Mouse (Mus musculus) C2C12 (cell line): ENCODE results near the gene Cntrob. TPM values are rescaled to one million over a fixed set of nuclear protein-coding genes. Genes with fewer than 3 reads are reported as not detected.

ENCODE experiments used
- H3K27me3 ChIP-seq: one replicate; pipeline ENCODE4 v1.6.1; 2011; ENCODE audit not compliant: control insufficient read depth, insufficient read depth, insufficient read length
- H3K36me3 ChIP-seq: one replicate; pipeline ENCODE4 v1.6.1; 2011; ENCODE audit not compliant: control insufficient read depth, insufficient read depth
- H3K4me3 ChIP-seq: one replicate; pipeline ENCODE4 v1.5.1; 2011; ENCODE audit warnings: mild to moderate bottlenecking, control low read depth; ENCODE audit not compliant: poor library complexity, insufficient read depth, severe bottlenecking
- H3K79me2 ChIP-seq: one replicate; pipeline ENCODE4 v1.6.1; 2011; ENCODE audit not compliant: control insufficient read depth, insufficient read depth
- H3K79me3 ChIP-seq: one replicate; pipeline ENCODE4 v1.6.1; 2011; ENCODE audit warnings: low read depth, control low read depth
- H3ac ChIP-seq: one replicate; pipeline ENCODE3; 2011; ENCODE audit warnings: low read depth; ENCODE audit not compliant: control insufficient read depth, insufficient read length
- CEBPB ChIP-seq: IDR thresholded peaks from one replicate; pipeline ENCODE4 v1.6.1; 2011; ENCODE audit warnings: low read depth, mild to moderate bottlenecking, control low read depth, moderate library complexity
- CTCF ChIP-seq: IDR thresholded peaks from one replicate; pipeline ENCODE4 v1.5.1; 2011; ENCODE audit not compliant: control insufficient read depth, insufficient read depth, insufficient read length
- FOSL1 ChIP-seq: IDR thresholded peaks from one replicate; pipeline ENCODE4 v1.8.0; 2011; ENCODE audit warnings: mild to moderate bottlenecking, low read length; ENCODE audit not compliant: poor library complexity, insufficient read depth, severe bottlenecking
- MAX ChIP-seq: IDR thresholded peaks from one replicate; pipeline ENCODE4 v1.6.1; 2011; ENCODE audit warnings: mild to moderate bottlenecking, control low read depth
- MYOD1 ChIP-seq: IDR thresholded peaks from one replicate; pipeline ENCODE4 v1.6.1; 2011; ENCODE audit warnings: low read depth; ENCODE audit not compliant: control insufficient read depth, insufficient read length
- MYOG ChIP-seq: IDR thresholded peaks from one replicate; pipeline ENCODE4 v1.6.1; 2011; ENCODE audit not compliant: control insufficient read depth, insufficient read length; ENCODE audit errors: extremely low read depth
- USF1 ChIP-seq: IDR thresholded peaks from one replicate; pipeline ENCODE4 v1.6.1; 2011; ENCODE audit warnings: low read depth, mild to moderate bottlenecking, control low read depth, moderate library complexity
- polyA plus RNA-seq: library from polyadenylated mRNA; unstranded; fragments of >200 nt; fragmentation: generic; extraction: Trizol; gene quantifications from one replicate; pipeline ENCODE4 v1.2.1, GENCODE M21; 2012; ENCODE audit warnings: missing spikeins

Gene Cntrob
- polyA plus RNA-seq, 1 experiment: 9.9 TPM

- Histone ChIP-seq H3K79me3 (peaks cover 7% of the 10 kb centered on the region), H3K4me3 (peak overlapping the region; percentile 64), H3K36me3 (no peaks in the 10 kb centered on the region), H3K27me3 (no peaks in the 10 kb centered on the region), H3K79me2 (peaks cover 23% of the 10 kb centered on the region), H3ac (no peak overlapping the region)
- TF ChIP-seq MAX: no peak
- TF ChIP-seq MYOD1: no peak
- TF ChIP-seq CTCF: no peak
- no peak for TF ChIP-seq FOSL1
- TF ChIP-seq MYOG: no peak
Measured at GRCm38 (mm10) chr11:69369990-69370816, 46.6 kb upstream of the Cntrob start.

DNA sequence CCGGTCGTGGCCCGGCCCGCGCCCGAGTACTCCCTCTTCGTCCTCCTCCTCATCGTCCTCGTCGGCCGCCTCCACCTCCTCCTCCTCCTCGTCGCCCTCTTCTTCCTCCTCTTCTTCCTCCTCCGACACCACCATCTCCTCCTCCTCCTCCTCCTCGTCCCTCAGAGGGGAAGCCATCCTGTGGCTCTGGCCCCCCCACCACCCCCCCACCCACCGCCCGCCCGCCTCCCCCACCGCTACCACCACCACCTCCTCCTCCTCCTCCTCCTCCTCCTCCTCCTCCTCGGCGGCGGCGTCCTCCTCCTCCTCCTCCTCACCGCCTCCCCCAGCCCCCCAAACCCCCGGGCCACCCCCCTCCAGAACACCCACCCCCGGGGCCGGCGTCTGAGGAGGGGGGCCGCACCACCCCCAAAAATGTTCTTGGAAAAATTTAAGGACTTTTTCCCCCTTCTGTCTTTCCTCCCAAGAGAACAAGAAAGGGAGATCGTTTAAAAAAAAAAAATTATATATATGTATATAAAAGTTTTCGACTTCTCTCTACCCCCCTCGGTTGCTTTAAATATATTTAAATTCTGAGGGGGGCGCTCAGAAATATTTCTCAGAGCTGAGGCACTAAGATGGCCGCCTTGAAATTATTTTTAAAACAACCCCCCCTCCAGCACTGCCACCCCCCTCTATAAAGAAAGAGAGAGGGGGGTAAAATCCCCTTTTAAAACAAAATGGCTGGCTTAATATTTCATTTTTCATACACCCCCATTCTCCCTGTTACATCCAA, 45.8 kb upstream of the Cntrob start, which contains the start of gene Chd3:
Gene Chd3 (minus strand): TSS at position 192 of the 775 bp plus-strand sequence.
- H3K79me2 ChIP-seq: peaks cover 31% of the 10 kb centered on the region
- H3K79me3 ChIP-seq: peaks cover 9% of the 10 kb centered on the region
- peak within 1 kb of the TSS; percentile 64 for H3ac ChIP-seq
- no peaks in the 10 kb centered on the region for H3K36me3 ChIP-seq
- H3K27me3 ChIP-seq: no peaks in the 10 kb centered on the region
- TF ChIP-seq MYOD1 (no peak), MYOG (no peak), CEBPB (no peak), MAX (no peak), FOSL1 (no peak), CTCF (no peak), USF1 (no peak)
- peak within 1 kb of the TSS; percentile 64 for H3K4me3 ChIP-seq

- Histone ChIP-seq H3ac (peak overlapping the region; percentile 64), H3K36me3 (peaks cover 6% of the 10 kb centered on the region), H3K79me3 (peaks cover 11% of the 10 kb centered on the region), H3K27me3 (no peaks in the 10 kb centered on the region), H3K4me3 (peak overlapping the region; percentile 64), H3K79me2 (peaks cover 38% of the 10 kb centered on the region)
- peak; percentile 74 for TF ChIP-seq MYOD1
- TF ChIP-seq CTCF: no peak
Measured at GRCm38 (mm10) chr11:69368356-69369214, 45.0 kb upstream of the Cntrob start.

GRCm38 (mm10) chr11:69367616-69368355, 44.2 kb upstream of the Cntrob start:
- peak overlapping the region; percentile 64 for H3ac ChIP-seq
- H3K4me3 ChIP-seq: peak overlapping the region; percentile 64
- no peaks in the 10 kb centered on the region for H3K27me3 ChIP-seq
- peaks cover 39% of the 10 kb centered on the region for H3K79me2 ChIP-seq
- peaks cover 13% of the 10 kb centered on the region for H3K36me3 ChIP-seq
- TF ChIP-seq CEBPB: no peak
- peak; percentile 88 for TF ChIP-seq MYOD1
- peak; percentile 51 for TF ChIP-seq USF1
- no peak for TF ChIP-seq MYOG
- peak; percentile 61 for TF ChIP-seq MAX
- TF ChIP-seq FOSL1: no peak
- H3K79me3 ChIP-seq: peaks cover 11% of the 10 kb centered on the region
